Mouse (Mus musculus) heart, postnatal 0 days (tissue): ENCODE measurements at regions not wholly inside any gene's neighbourhood (a gene's known extent, or its start where the extent isn't known, plus 50 kb on each side); places are given as distances from the start of the nearest gene placed in this dataset.

Experiments
- ATAC-seq: fragments of 200-750 bp; cut with Nextera tagmentation; 2 replicates; pipeline ENCODE4 v1.8.0; 2017; ENCODE audit warnings: low read depth, moderate number of reproducible peaks, moderate library complexity; ENCODE audit not compliant: insufficient read depth
- DNase-seq: peaks from one replicate; pipeline ENCODE4 v3.0.0-alpha.2; 2016; ENCODE audit warnings: low spot score
- H3K27ac ChIP-seq: fragments of 300-500 bp; sonication (generic); 2 replicates; pipeline ENCODE4 v1.5.1; 2014; ENCODE audit warnings: low read depth, mild to moderate bottlenecking
- H3K27me3 ChIP-seq: fragments of 300-500 bp; sonication (generic); 2 replicates; pipeline ENCODE4 v1.6.1; 2014; ENCODE audit warnings: low read length, mixed read lengths; ENCODE audit not compliant: control insufficient read depth, insufficient read depth
- H3K36me3 ChIP-seq: fragments of 300-500 bp; sonication (generic); replicated peaks from 2 replicates; pipeline ENCODE4 v1.6.1; 2014; ENCODE audit warnings: low read length, mixed read lengths; ENCODE audit not compliant: control insufficient read depth, insufficient read depth
- H3K4me1 ChIP-seq: fragments of 300-500 bp; sonication (generic); 2 replicates; pipeline ENCODE4 v1.6.1; 2014; ENCODE audit warnings: antibody characterized with exemption; ENCODE audit not compliant: control insufficient read depth, insufficient read depth
- H3K4me2 ChIP-seq: fragments of 300-500 bp; sonication (generic); 2 replicates; pipeline ENCODE4 v1.6.1; 2014; ENCODE audit warnings: low read depth, mild to moderate bottlenecking, low read length, moderate library complexity
- H3K4me3 ChIP-seq: fragments of 300-500 bp; sonication (generic); 2 replicates; pipeline ENCODE4 v1.5.1; 2014; ENCODE audit warnings: low read depth, low read length
- H3K9ac ChIP-seq: fragments of 300-500 bp; sonication (generic); replicated peaks from 2 replicates; pipeline ENCODE4 v1.6.1; 2014; ENCODE audit warnings: low read depth, low read length, mixed read lengths
- H3K9me3 ChIP-seq: fragments of 300-500 bp; sonication (generic); replicated peaks from 2 replicates; pipeline ENCODE4 v1.6.1; 2016; ENCODE audit warnings: low read length; ENCODE audit not compliant: control insufficient read depth
- CTCF ChIP-seq: IDR thresholded peaks from 2 replicates; pipeline ENCODE4 v1.5.1; 2016; ENCODE audit warnings: antibody characterized with exemption, control low read depth, low read depth
- EP300 ChIP-seq: IDR thresholded peaks from 2 replicates; pipeline ENCODE4 v1.6.1; 2016; ENCODE audit warnings: antibody characterized with exemption, low read depth
- WGBS: fragments of 180-500 bp; shearing (Covaris S2); extraction: QIAGEN DNeasy Blood & Tissue Kit; methylation state at CpG from one replicate; pipeline ENCODE4 v1.1.7; 2014; 5-methylcytosine and 5-hydroxymethylcytosine counted together

GRCm38 (mm10) chr3:44912664-44913063, 465.5 kb upstream of the Pcdh10 start:
- H3K4me2 ChIP-seq = no peak overlapping the region
- TF ChIP-seq CTCF (peak; percentile 51), EP300 (no peak)
- no peak overlapping the region for H3K27ac ChIP-seq
- no peaks in the 10 kb centered on the region for H3K9me3 ChIP-seq
- ATAC-seq (no peak), DNase-seq (peak; percentile 11)
- no peaks in the 10 kb centered on the region for H3K4me1 ChIP-seq
- H3K36me3 ChIP-seq = no peaks in the 10 kb centered on the region
- H3K27me3 ChIP-seq = no peaks in the 10 kb centered on the region
- H3K4me3 ChIP-seq = no peak overlapping the region
- H3K9ac ChIP-seq = no peak overlapping the region

GRCm38 (mm10) chr3:44914321-44914720, 463.9 kb upstream of the Pcdh10 start:
- DNase-seq (no peak), ATAC-seq (no peak)
- Histone ChIP-seq H3K4me1 (no peaks in the 10 kb centered on the region), H3K9me3 (no peaks in the 10 kb centered on the region), H3K4me3 (no peak overlapping the region), H3K9ac (no peak overlapping the region), H3K27me3 (no peaks in the 10 kb centered on the region), H3K4me2 (no peak overlapping the region), H3K36me3 (no peaks in the 10 kb centered on the region), H3K27ac (no peak overlapping the region)
- TF ChIP-seq CTCF (no peak), EP300 (no peak)
- 47% methylated on average over 3 of the region's 3 CpGs for WGBS
